Mouse (Mus musculus) left cerebral cortex, adult 11 months (tissue): ENCODE measurements around the gene Psmd9.
A peak's percentile ranks its signal among the peaks of the same experiment; 100 is the strongest.

Experiments used
- DNase-seq: peaks from one replicate; pipeline ENCODE4 v3.0.0; 2022; ENCODE audit warnings: low spot score

The Psmd9 gene

DNA sequence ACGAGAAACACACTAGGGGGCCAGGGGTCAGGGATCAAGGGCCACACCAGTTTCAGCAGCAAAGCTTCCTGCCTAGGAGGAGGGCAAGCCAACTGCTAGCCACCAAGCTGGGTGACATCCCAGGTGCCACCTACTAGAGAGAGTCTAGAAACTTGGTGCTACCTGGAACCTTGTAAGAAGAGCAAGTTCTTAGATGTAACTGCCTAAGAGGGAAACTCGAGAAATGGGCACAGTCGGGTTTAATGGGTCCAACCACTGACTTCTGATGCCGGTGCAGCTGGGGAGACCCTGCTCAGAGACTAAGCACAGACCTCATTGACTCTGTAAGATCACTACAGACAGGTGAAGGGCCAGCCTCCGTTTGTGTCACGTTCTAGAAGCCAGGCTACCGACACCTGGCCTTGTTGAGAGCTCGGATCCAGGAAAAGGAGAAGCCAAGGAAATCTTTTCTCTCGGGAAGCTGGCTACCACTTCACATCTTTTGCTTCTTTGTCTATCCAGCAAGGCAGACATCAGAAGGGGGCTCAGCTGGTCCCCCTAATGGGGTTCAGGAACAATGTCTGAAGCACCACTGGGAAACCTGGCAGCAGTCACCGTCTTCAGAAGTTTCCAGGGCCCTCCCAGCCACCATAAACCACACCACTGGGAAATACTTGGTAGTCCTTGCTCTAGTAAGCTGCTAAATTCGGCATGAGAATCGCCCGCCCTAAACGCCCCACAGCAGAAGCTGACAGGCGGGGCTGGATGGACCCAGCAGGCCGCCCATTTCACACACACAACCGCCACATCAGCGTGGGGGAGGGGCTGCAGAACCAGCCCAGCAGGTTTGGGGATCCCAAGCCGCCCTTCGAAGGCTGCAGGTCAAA lies 31.9 kb upstream of the Psmd9 start:
- no peak for DNase-seq

DNA sequence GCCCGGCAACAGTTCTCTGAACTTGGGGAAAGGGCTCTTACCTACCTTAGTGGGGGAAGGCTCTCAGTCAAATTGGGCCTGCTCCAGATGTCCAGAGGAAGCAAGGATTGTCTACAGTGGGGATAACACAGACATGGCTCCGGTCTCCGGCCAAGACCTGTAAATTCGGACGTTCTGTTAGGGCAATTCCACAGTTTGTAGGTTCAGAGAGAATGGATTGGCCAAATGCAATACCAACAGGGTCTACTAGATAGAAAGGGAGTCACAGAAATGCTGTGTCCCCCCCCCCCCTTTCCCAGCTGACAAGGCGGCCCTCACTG lies 31.3 kb upstream of the Psmd9 start:
- no peak for DNase-seq

DNA sequence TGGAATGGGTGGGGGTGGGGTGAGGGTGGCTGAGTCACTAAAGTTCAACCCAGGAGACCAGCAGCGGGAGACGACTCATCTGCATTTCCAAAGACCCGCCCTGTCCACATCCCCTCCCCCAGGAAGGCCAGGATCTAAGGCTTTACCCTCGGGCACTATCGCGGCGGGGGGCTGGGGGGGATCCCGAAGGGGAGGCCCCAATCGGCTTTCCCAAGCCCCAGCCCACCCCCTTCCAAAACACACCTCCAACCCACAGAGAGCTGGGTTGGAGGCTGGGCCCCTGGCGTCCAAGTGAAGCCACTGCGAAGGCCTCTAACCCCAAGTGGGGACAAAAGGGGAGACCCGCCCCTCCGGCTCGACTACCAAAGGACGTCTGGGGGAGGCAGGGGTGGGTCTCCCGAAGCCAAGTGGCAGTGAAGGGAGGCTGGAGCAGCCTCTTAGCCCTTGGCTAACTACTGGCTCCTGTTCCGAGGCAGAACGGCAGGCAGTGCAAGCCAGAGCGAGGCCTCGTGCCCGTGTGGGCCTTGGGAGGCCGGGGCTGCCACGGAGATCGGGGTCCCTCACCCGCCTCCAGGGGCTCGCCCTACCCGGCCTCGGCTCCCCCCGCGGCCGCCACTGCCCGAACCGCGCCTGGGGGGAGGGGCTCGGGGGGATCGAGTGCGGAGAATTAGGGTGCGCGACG lies 30.8 kb upstream of the Psmd9 start:
- DNase-seq = no peak

DNA sequence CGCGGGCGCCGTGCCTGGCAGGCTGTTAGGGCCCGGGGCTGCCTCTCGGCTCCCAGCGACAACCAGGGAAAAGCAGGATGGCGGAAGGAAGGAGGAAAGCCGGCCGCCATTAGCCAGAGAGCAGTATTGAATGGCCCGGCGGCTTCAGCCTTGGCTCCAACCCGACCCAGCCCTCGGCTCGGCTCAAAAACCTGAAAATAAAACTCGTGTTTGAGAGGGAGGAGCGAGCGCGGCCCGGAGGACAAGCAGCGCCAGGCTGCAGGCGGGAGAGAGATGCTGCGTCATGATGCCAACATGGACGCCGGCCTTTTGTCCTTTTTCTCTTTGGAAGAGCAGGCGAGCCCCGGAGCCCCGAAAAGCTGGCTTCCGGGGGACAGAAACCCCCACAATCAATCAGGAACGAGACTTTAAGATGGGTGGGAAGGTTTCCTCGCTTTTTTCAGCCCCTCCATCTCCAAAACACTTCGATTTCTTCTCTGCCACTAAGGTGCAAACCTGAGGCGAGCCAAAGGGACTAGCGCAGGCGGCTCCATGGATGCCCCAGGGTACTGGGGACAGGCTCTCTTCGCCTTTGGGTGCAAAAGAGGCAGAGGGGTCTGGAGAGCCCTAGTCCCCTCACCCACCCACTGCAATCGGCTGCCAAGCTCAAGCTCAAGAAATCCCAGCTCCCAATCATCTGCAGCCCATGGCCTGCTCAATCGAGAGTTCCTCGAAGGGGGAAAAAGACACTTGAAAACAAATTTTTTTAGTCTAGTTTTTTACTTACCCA lies 30.1 kb upstream of the Psmd9 start:
- peak; percentile 81 for DNase-seq

DNA sequence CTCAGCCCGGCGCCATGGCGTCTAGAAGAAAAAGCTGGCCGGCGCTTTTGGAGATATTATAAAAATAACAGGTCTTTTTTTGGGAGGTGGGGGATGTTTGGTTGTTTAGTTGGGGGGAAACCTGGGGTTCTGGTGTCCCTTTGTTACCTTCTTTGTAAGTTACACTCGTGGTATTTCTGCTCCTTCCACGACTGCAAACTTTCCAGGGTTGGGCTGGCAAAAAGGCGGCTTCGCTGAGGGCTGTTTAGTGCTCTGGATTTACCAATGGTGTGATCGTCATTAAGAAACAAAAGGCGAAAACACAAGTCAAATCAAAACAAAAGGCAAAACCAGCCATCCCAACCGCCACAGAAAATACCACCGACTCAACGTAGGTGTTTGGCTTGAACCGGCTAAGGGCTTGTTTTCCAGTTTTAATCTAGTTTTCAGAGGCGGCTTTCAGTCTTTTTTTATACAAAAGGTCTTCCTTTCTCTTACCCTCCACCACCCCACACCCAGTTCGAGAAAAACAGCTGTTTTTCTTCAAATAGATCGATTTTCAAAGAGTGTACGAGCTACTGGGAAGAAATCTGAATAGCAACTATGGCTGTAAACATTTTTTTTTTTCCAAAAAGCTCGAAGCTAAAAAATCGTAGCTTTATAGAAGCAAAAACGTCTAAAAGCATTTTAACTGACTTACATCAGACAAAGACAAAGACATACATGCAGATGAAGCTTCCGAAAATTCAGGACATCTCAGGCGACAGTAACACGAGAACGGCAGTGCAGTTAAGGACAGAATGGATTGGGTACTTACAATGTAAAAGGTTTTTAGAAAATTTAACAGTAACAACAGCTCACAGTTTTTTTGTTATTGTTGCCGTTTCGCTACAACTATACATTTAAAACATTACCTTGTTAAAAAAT lies 29.2 kb upstream of the Psmd9 start:
- no peak for DNase-seq

DNA sequence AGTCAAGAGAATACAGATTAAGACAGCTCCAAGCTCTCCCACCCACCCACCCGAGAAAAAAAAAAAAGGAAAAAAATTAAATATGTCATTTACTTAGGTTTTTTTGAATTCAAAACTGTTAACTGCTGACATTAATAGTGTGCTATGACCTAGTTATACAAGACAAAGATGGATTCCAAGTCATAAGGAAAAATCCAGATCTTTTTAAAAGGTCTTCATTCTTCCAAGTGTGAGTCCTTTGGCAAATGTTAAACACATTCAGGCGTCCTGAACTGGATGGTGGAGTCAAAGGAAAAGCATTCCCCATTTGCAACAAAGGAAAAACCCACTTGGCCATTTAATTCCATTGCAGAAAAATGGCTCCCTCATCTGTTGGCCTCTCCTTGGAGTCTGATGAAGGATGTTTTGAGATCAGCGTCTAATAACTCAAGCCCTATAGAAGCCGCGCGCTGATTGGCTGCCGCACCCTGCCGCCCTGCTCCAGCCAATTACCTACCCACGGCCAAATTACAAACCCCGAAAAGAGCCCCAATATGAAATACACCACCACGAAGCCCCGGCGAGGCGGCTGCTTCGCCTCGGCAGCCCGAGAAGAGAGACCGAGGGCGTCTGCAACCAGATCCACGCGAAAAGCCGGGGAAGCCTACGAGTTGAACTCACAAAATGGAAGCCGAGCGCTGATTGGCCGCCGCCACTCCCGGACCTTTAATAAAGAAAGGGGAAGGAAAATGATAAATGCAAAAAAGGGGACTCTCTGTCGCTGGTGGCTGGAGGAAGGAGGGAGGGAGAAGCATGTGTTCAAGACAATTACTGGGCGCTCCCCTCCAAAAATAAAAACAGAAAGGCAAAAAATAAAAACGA lies 28.3 kb upstream of the Psmd9 start:
- peak; percentile 94 for DNase-seq

DNA sequence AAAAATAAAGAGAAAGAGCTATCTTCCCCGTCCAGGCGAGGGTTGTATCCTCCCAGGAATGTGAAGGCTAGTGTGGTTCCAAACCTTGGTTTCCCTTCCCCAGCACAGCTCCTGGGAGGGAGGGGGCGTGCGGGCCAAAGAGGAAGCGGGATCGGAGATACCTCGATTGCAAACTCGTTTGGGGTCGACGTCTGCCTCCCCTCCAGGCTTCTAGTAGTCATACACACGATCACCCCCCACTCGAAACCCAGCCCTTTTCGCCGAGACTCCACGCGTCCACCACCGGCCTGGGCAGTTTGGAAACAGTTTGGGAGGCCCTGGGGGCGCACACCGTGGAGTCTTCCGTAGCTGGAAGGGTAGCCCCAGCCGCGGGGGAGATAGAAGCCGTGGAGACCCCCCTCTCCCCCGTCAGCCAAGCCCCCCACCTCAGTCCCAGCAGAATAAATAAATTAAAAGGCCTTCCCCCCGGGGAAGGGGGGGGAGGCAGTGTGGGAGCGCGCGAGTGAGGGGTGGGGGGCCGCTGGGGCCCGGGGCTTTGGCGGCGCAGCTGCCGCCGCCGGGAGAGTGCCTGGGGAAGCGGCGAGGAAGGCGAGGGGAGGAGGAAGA lies 27.6 kb upstream of the Psmd9 start:
- DNase-seq = no peak

DNA sequence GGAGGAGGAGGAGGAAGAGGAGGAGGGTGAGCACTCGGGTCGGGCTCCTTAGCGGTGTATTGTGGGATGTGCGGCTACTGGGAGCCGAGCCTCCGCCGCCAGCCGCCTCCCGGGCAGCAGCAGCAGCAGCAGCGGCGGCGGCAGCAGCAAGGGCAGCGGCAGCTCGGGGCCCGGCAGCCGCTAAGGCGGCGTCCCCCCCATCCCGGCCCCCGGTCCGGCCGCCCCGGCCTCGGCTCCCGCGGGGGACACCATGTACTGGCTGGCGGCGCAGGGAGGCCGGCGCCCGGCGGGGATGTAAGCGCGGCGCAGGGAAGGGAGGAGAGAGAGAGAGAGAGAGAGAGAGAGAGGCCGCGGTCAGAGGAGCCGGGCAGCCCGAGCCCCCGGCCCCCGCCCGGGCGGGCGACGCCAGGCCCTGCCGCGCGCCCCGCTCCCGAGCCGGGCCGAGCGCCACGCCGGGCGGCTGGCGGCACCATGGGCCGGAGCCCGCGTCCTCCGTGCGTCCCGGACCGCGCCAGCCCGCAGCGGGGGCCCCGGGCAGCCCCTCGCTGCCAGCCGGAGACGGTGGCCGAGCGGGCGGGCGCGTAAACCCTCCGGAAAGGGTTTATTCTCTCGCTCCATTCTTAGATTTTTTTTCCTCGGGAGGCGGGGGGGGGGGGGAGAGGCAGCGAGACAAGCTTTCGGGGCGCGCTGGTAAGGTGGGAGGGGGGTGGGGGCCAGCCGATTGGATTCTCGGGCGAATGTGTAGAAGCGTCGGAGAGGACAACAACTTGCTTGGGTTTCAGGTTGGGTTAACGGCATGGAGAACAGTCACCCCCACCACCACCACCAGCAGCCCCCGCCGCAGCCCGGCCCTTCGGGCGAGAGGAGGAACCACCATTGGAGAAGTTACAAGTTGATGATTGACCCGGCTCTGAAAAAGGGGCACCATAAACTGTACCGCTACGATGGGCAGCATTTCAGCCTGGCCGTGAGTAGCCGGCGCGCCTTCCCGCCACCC lies 26.8 kb upstream of the Psmd9 start, which contains the start of gene Setd1b:
Gene Setd1b, plus strand, starts transcription at position 33 of the 997 bp plus-strand sequence.
- no peak for DNase-seq

DNA sequence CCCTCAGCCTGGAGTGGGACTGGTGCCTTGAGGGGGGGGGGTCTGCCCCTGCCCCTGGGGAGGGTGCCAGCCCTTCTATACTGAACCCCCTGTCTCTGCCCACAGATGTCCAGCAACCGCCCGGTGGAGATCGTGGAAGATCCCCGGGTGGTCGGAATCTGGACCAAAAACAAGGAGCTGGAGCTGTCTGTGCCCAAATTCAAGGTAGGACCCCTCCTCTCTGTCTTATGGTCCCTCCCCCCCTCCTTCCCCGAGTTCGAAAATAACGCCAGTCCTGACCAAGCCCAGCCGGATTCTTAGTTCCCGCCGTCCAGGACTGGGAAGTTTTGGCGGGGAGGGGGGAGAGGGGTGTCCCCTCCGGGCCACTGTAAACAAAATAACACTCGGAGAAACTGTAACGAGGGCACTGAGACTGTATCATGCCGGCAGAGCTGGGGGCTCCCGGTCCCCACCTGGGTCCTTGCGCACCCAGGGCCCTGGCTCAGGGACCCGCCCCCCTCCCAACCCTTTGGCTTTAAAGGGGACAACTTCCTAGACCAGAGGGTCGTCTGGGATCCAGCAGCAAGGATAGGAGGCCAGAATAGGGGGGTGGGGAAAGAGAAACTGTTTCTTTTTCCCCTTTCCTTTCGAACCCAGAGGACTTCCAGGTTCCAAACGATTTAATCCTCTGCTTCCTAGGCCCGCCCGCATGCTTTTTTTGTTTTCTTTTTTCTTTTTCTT lies 25.8 kb upstream of the Psmd9 start:
- DNase-seq = no peak

DNA sequence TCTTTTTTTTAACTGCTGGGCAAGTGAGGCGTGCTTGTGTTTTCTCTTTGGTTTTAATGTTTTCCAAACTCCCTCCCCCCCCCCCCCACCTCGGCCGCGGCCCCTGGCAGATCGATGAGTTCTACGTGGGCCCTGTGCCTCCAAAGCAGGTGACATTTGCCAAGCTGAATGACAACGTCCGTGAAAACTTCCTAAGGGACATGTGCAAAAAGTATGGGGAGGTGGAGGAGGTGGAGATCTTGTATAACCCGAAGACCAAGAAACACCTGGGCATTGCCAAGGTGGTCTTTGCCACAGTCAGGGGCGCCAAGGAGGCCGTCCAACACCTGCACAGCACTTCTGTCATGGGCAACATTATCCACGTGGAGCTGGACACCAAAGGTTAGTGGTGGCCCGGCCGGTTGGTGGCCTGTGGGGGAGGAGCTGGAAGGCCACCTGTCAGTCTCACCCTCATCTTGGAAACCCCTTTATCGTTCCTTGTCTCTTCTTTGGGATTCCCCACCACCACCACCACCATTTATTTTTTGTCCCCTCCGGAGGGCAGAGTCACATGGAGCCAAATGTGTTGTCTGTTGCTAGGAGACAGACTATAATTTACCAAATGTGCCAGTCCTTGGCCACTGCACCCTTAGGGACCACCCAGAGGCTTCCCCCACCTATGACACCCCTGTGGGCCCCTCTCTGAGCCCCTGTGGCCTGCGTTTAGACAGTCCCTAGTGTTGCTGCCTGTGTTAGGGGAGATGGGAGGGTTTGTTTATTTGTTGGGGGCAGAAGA lies 25.1 kb upstream of the Psmd9 start:
- no peak for DNase-seq

DNA sequence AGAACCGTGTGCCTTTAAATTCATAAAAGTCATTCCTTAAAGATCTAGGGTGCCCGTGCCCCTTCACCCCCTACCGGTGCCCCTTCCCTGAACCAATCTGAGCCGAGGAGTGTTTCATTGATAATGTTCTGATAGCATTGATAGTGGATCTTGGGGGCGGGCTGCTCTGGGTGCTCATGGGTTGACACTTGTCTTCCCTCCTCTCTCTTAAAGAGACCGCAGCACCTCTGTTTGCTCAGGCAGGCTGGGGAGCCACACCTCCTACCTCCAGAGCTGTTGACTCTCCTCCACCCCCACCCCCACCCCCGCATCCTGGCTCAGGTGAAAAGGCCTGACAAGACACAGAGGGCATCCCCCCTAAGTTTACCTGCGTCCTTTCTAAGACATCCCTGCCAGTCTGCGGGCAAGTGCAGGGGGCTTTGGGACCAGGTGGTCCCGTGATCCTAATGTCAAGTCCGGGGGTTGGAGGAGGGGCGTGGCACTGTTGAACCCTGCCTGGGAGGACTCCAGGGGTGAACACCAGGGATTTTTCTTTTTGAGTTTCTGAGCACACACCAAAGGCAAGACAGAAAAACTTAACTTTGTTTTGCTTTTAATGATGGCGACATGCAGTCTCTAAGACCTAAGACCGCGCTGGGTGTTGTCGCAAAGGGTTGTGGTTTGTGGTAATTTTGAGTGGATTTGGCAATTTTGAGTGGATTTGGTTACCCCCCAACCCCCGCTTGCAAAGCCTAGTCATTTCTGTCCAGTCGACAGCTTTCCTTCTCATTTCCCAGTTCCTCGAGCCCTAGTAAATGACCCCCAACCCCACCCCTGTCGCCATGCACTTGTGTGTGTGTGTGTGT lies 24.2 kb upstream of the Psmd9 start:
- DNase-seq = no peak

DNA sequence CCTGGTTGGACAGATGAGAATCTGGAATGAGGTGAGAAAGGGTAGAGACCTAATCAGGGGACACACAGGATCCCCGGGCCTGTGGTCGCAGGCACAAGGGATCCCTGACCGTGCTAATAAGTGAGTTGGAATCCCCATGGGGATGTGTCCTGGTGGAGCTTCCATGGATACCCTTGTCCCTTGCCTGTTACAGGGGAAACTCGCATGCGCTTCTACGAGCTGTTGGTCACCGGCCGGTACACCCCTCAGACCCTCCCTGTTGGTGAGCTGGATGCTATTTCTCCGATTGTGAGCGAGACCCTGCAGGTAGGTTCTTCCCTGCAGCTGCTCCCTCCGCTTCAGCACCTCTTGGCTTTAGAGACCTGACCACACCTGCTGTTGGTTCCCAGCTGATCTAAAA lies 22.9 kb upstream of the Psmd9 start:
- no peak for DNase-seq

DNA sequence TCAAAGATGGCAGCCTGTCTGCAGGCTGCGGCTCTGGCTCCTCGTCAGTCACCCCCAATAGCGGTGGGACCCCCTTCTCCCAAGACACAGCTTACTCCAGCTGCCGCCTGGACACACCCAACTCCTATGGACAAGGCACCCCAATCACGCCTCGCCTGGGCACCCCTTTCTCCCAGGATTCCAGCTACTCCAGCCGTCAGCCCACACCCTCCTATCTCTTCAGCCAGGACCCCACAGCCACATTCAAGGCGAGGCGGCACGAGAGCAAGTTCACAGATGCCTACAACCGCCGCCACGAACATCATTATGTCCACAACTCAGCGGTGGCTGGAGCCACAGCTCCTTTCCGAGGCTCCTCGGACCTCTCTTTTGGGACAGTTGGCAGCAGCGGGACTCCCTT lies 21.6 kb upstream of the Psmd9 start:
- no peak for DNase-seq

DNA sequence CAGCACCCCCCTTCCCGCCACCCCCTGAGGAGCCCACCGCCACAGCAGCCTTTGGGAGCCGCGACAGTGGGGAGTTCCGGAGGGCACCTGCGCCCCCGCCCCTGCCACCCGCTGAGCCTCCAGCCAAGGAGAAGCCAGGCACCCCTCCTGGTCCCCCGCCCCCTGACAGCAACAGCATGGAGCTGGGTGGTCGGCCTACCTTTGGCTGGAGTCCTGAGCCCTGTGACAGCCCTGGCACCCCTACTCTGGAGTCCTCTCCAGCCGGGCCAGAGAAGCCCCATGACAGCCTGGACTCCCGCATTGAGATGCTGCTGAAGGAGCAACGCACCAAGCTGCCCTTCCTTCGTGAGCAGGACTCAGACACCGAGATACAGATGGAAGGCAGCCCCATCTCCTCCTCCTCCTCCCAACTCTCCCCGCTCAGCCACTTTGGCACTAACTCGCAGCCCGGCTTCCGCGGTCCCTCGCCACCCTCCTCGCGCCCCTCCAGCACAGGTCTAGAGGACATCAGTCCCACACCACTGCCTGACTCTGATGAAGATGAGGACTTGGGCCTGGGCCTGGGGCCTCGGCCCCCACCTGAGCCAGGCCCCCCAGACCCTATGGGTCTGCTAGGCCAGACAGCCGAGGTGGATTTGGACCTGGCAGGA lies 21.0 kb upstream of the Psmd9 start:
- no peak for DNase-seq

DNA sequence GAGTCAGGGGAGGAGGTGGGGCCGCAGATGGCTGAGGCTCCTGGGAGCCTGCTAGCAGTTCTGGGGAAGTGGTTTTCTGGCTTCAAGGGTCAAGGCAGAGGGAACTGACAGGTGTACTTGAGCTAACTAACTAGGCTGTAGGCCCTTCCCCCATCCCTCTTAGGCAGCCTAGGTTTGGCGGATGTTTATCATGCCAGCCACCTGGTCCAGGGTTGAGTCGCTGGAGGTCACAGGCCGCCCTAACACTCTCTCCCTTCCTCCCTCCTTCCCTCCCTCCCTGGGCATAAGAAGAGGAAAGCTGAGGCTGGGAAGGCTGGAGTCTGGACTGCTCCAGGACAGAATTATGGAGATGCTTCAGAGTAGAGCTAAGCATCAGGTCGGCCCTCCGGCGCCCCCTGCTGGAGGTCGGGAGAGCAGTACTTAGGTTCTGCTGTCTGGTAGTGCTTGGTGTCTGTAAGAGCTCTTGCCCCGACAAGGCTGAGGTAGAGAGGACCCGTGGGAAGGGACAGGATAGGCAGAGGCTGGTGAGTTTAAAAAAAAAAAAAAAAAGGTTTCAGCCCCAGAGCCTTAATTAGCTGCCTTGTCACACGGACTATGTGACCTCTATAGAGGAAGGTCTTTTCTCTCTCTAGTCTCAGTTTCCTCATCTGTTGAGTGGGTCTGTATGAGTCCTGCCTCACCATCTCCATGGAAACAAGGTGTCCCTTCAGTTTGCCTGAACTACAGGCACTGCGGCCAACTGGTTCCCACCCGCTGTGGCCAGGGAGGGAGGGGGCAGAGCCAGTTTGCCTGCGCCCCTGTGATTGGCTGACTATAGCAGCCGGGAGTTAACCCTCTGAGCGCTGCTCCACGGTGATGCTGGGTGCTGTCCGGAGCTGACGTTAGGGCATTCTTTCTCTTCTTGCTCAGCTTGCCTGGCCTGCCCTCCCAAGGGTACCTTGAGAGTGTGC lies 19.5 kb upstream of the Psmd9 start:
- peak; percentile 86 for DNase-seq
